Mouse (Mus musculus) hindbrain, embryonic 14.5 days (tissue): ENCODE results near the gene Ankrd16. TPM values are rescaled to one million over a fixed set of nuclear protein-coding genes. Genes with fewer than 3 reads are reported as not detected.

Experiments used
- ATAC-seq: fragments of 200-750 bp; cut with Nextera tagmentation; 2 replicates; pipeline ENCODE4 v1.8.0; 2017; ENCODE audit warnings: moderate number of reproducible peaks, mild to moderate bottlenecking, moderate TSS enrichment, moderate library complexity; ENCODE audit not compliant: low FRiP score
- DNase-seq: peaks from one replicate; pipeline ENCODE4 v3.0.0-alpha.2; 2015; ENCODE audit warnings: low spot score
- H3K27ac ChIP-seq: fragments of 300-500 bp; sonication (generic); 2 replicates; pipeline ENCODE4 v1.5.1; 2014; ENCODE audit warnings: mild to moderate bottlenecking, moderate library complexity
- H3K27me3 ChIP-seq: fragments of 300-500 bp; sonication (generic); 2 replicates; pipeline ENCODE4 v1.6.1; 2014; ENCODE audit warnings: mild to moderate bottlenecking, low read length, mixed read lengths; ENCODE audit not compliant: control insufficient read depth, insufficient read depth
- H3K36me3 ChIP-seq: fragments of 300-500 bp; sonication (generic); replicated peaks from 2 replicates; pipeline ENCODE4 v1.6.1; 2014; ENCODE audit not compliant: control insufficient read depth, insufficient read depth
- H3K4me1 ChIP-seq: fragments of 300-500 bp; sonication (generic); replicated peaks from 2 replicates; pipeline ENCODE4 v1.6.1; 2014; ENCODE audit warnings: antibody characterized with exemption, low read length, mixed read lengths; ENCODE audit not compliant: control insufficient read depth, insufficient read depth
- H3K4me2 ChIP-seq: fragments of 300-500 bp; sonication (generic); replicated peaks from 2 replicates; pipeline ENCODE4 v1.6.1; 2014; ENCODE audit warnings: mild to moderate bottlenecking, moderate library complexity
- H3K4me3 ChIP-seq: fragments of 300-500 bp; sonication (generic); replicated peaks from 2 replicates; pipeline ENCODE4 v1.5.1; 2014; ENCODE audit warnings: mild to moderate bottlenecking, low read length
- H3K9ac ChIP-seq: fragments of 300-500 bp; sonication (generic); 2 replicates; pipeline ENCODE4 v1.6.1; 2014
- H3K9me3 ChIP-seq: fragments of 300-500 bp; sonication (generic); 2 replicates; pipeline ENCODE4 v1.6.1; 2016; ENCODE audit warnings: low read length; ENCODE audit not compliant: control insufficient read depth
- WGBS: fragments of 180-500 bp; shearing (Covaris S2); extraction: QIAGEN DNeasy Blood & Tissue Kit; methylation state at CpG from one replicate; pipeline ENCODE4 v1.1.7; 2014; 5-methylcytosine and 5-hydroxymethylcytosine counted together
- polyA plus RNA-seq: library from polyadenylated mRNA; unstranded; fragments of >200 nt; fragmentation: Nextera tagmentation; extraction: Ambion mirVana; gene quantifications from 2 replicates; pipeline ENCODE4 v1.2.1, GENCODE M21; 2014

Ankrd16 gene
- 27.5 and 28.4 TPM in 2 replicates for polyA plus RNA-seq

DNA sequence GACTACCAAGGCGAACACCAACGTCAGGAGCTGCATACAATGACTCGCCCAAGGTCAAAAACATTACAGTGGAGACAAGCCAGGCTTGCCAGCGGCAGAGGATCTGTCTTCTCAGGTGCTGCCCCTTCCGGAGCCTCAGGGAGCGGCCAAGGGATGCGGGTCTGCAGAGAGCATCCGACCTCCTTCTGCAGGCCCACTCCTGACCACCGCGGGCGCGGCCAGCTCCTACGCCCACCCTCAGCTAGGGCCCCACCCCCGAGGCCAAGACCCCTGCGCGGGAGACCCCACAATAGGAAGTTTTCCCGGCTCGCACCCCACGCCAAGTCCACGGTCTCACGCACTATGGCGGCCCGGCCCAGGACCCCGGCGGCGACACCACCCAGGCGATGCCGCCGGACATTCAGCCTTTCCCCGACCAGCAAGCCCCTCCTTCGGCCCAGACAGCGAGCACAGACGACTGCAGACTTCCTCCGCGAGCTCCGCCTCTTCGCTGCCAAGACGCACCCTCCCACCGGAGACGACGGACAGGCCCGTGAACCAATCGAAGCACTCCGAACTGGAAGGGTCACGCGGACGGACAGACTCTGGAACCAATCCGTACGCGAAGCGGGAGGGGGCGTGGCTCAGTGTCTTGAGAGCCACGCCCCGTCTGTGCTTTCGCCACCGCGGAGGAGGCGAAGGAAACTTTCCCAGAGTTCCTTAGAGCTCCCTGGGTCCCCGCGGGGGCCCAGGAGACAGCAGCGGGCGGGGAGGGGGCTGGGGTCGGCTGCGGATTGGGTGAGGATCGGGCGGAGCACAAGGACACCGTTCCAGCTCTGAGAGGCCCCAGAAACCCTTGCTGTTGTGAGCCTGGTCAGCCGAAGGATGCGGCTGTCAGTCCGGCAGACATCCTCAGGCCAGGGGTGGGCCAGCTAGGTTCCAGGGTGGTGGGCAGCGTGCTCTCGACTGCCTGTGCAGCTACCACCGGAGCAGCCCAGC is at the start of gene Ankrd16, which contains the start of gene Fbh1:
Gene Ankrd16, plus strand, starts transcription at position 786 of the 978 bp plus-strand sequence.
Gene Fbh1, minus strand, starts transcription at position 492 of the 978 bp plus-strand sequence.
- peak; percentile 100 for DNase-seq
- Histone ChIP-seq H3K27me3 (no peaks in the 10 kb centered on the region), H3K4me3 (peak within 1 kb of the TSS; percentile 71), H3K36me3 (peaks cover 26% of the 10 kb centered on the region), H3K9ac (peak within 1 kb of the TSS; percentile 80), H3K9me3 (no peaks in the 10 kb centered on the region), H3K4me2 (peak within 1 kb of the TSS; percentile 83), H3K4me1 (peaks cover 28% of the 10 kb centered on the region), H3K27ac (peak within 1 kb of the TSS; percentile 92)
- WGBS, result under 1% methylated on average over 72 of the region's 73 CpGs
- ATAC-seq, result peak; percentile 97

DNA sequence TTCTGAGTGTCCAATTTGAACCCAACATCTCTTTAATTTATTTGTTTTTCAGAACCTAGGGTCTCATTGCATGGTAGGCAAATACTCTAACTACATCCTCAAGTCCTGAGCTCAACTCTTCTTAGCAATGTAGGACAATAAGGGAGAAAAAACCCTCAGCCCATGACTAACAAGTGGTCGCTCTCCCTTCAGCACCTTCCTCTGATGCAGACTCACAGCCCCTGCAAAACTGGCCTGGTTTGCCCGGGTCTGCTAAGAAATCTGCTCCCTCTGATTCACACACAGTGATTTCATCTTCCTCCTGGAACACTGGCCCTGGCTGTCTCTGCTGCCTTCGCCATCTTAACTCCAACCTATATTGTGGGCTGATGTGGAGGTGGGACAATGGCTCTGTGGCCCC is 48.6 kb upstream of the Ankrd16 start:
- H3K9me3 ChIP-seq, result no peaks in the 10 kb centered on the region
- no peaks in the 10 kb centered on the region for H3K36me3 ChIP-seq
- 69% methylated on average over 3 of the region's 3 CpGs for WGBS
- H3K4me3 ChIP-seq, result no peak overlapping the region
- no peaks in the 10 kb centered on the region for H3K27me3 ChIP-seq
- H3K9ac ChIP-seq, result no peak overlapping the region
- DNase-seq, result no peak
- no peak overlapping the region for H3K4me2 ChIP-seq
- H3K4me1 ChIP-seq, result no peaks in the 10 kb centered on the region
- H3K27ac ChIP-seq, result no peak overlapping the region
- ATAC-seq, result no peak

- Histone ChIP-seq H3K4me1 (no peaks in the 10 kb centered on the region), H3K4me3 (no peak overlapping the region), H3K4me2 (no peak overlapping the region), H3K9ac (no peak overlapping the region), H3K27ac (no peak overlapping the region), H3K36me3 (peaks cover 3% of the 10 kb centered on the region; the same call in 1 of the 2 replicates), H3K27me3 (no peaks in the 10 kb centered on the region), H3K9me3 (no peaks in the 10 kb centered on the region)
- WGBS, result 67% methylated on average over 5 of the region's 5 CpGs
- ATAC-seq, result no peak
- no peak for DNase-seq
Measured at GRCm38 (mm10) chr2:11732978-11733377, 44.7 kb upstream of the Ankrd16 start.

DNA sequence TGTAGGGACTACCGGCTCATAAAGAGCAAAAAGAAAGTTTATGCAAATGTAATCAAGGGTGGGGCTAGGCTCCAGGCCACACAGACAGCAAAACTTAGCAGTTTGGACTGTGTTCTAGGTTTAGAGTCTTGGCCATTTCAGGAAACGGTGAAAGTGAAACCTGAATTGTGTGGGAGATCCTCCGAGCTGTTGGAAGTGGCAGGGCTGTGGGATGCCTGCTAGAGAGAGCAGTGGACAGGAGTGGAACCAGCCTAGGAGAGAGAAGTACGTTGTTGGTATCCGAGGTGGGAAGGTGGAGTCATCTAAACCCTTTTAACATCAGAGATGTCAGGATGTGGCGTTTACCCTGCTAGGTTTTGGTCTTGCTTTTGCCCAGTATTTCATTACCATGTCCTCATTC is 41.8 kb upstream of the Ankrd16 start:
- Histone ChIP-seq H3K36me3 (peaks cover 29% of the 10 kb centered on the region), H3K27me3 (no peaks in the 10 kb centered on the region), H3K4me2 (no peak overlapping the region), H3K4me1 (no peaks in the 10 kb centered on the region), H3K27ac (no peak overlapping the region), H3K4me3 (no peak overlapping the region), H3K9ac (no peak overlapping the region), H3K9me3 (no peaks in the 10 kb centered on the region)
- 84% methylated on average over 6 of the region's 6 CpGs for WGBS
- ATAC-seq, result no peak
- no peak for DNase-seq

- DNase-seq (no peak), ATAC-seq (no peak)
- Histone ChIP-seq H3K36me3 (peaks cover 58% of the 10 kb centered on the region), H3K9ac (no peak overlapping the region), H3K4me3 (no peak overlapping the region), H3K27me3 (no peaks in the 10 kb centered on the region), H3K4me1 (no peaks in the 10 kb centered on the region), H3K27ac (no peak overlapping the region), H3K4me2 (no peak overlapping the region), H3K9me3 (no peaks in the 10 kb centered on the region)
- 88% methylated on average over 3 of the region's 3 CpGs for WGBS
Measured at GRCm38 (mm10) chr2:11738794-11739193, 38.9 kb upstream of the Ankrd16 start.

GRCm38 (mm10) chr2:11739516-11740051 is 38.1 kb upstream of the Ankrd16 start:
- peaks cover 64% of the 10 kb centered on the region for H3K36me3 ChIP-seq
- 92% methylated on average over 4 of the region's 4 CpGs for WGBS

DNA sequence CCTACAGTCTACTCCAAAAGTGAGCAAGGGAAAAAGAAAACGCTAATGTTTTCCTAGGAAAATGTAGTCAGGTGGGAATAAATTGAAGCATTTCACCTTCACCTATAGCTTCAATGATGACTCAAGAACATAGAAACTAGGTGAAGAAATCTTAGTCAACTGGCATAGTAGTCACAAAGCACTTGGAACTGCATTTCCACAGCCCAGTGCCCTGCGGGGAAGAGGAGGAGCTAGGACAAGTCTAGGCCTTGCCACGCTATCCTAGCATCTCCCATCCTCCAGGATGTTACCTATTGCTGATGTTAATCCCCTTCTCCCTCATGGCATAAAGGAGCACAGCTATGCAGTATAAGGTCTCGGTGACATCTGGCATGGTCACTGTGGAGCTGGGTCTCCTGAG is 15.1 kb upstream of the Ankrd16 start:
- Histone ChIP-seq H3K36me3 (peaks cover 99% of the 10 kb centered on the region), H3K4me3 (no peak overlapping the region), H3K4me1 (no peaks in the 10 kb centered on the region), H3K9me3 (no peaks in the 10 kb centered on the region), H3K4me2 (no peak overlapping the region), H3K9ac (no peak overlapping the region), H3K27ac (no peak overlapping the region), H3K27me3 (no peaks in the 10 kb centered on the region)
- 95% methylated on average over 4 of the region's 4 CpGs for WGBS
- DNase-seq, result no peak
- no peak for ATAC-seq

More at GRCm38 (mm10) chr2:11739516-11740051, 38.1 kb upstream of the Ankrd16 start:
- Histone ChIP-seq H3K9ac (no peak overlapping the region), H3K4me2 (no peak overlapping the region), H3K27ac (no peak overlapping the region), H3K9me3 (no peaks in the 10 kb centered on the region), H3K4me1 (no peaks in the 10 kb centered on the region), H3K4me3 (no peak overlapping the region), H3K27me3 (no peaks in the 10 kb centered on the region)
- no peak for DNase-seq
- ATAC-seq, result no peak

DNA sequence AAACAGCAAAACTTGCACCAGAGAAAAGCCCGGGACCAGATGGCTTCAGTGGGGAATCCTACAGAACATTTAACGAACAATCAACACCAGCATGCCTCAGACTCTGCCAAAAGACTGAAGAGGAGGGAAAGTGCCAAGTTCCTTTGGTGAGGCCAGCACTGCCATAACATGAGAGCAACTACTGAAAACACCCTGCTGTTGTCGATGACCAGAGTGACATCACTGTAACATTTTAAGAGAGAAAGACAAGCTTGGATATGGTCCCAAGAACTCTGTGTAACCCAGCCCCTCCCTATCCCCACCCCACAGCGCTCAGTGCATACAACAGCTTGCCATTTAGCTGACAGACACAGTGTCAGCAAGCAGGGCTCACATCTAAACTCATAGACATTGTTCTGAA is 12.0 kb upstream of the Ankrd16 start:
- no peaks in the 10 kb centered on the region for H3K27me3 ChIP-seq
- peaks cover 85% of the 10 kb centered on the region for H3K36me3 ChIP-seq
- no peak overlapping the region for H3K4me2 ChIP-seq
- H3K9ac ChIP-seq, result no peak overlapping the region
- H3K4me1 ChIP-seq, result no peaks in the 10 kb centered on the region
- no peak for DNase-seq
- no peak overlapping the region for H3K27ac ChIP-seq
- WGBS, result 83% methylated on average over 4 of the region's 4 CpGs
- H3K4me3 ChIP-seq, result no peak overlapping the region
- no peaks in the 10 kb centered on the region for H3K9me3 ChIP-seq
- peak; percentile 66; the same call in 1 of the 2 replicates for ATAC-seq

- no peak overlapping the region for H3K4me2 ChIP-seq
- no peak for DNase-seq
- H3K9me3 ChIP-seq, result no peaks in the 10 kb centered on the region
- 85% methylated on average over 5 of the region's 5 CpGs for WGBS
- peaks cover 75% of the 10 kb centered on the region for H3K36me3 ChIP-seq
- H3K9ac ChIP-seq, result no peak overlapping the region
- H3K27me3 ChIP-seq, result no peaks in the 10 kb centered on the region
- no peaks in the 10 kb centered on the region for H3K4me1 ChIP-seq
- no peak overlapping the region for H3K27ac ChIP-seq
- no peak overlapping the region for H3K4me3 ChIP-seq
- no peak for ATAC-seq
Measured at GRCm38 (mm10) chr2:11766485-11767160, 11.1 kb upstream of the Ankrd16 start.
